In genomic region chr6:124492842-124493561, GRCm38 (mm10) we compare ENCODE assay signal across 8 mouse cellular contexts. TPM values are rescaled to one million over a fixed set of nuclear protein-coding genes. Genes with fewer than 3 reads are reported as not detected.
DNase-seq lines count a peak whose midpoint lies in the region; ATAC-seq and TF ChIP-seq lines count a peak whose summit lies in the region.

Gene C1rl, plus strand, starts transcription at chr6:124493113.

- no peak for TF ChIP-seq POLR2A in lung, adult 2 months (IDR thresholded peaks at IDR 0.05; ENCODE audit: borderline replicate concordance, extremely low read depth, low read depth, low read length)
- no peak for TF ChIP-seq POLR2A in testis, adult 2 months (IDR thresholded peaks at IDR 0.05; ENCODE audit: control insufficient read depth, low read depth, low read length)

- H3K27ac ChIP-seq in forebrain, postnatal 0 days (ENCODE audit: low read depth, low read length) = no peak within 1 kb of the TSS
- no peak within 1 kb of the TSS for H3K27ac ChIP-seq in neural tube, embryonic 14.5 days (ENCODE audit: low read depth, low read length)
- H3K27ac ChIP-seq in testis, adult 2 months (ENCODE audit: control insufficient read depth, insufficient read depth, low read depth, low read length) = peak within 1 kb of the TSS; percentile 74

- TF ChIP-seq CTCF in G1E (IDR thresholded peaks at IDR 0.05; ENCODE audit: low read depth, low read length) = peak; percentile 81
- TF ChIP-seq CTCF in forebrain, postnatal 0 days (IDR thresholded peaks at IDR 0.05; ENCODE audit: low read depth) = peak; percentile 74
- peak; percentile 49 for TF ChIP-seq CTCF in lung, adult 2 months (IDR thresholded peaks at IDR 0.05; ENCODE audit: insufficient read depth, low read length)
- 0 out of 2 replicates have a peak, but pooled peaks have one; percentile 19 for TF ChIP-seq CTCF in testis, adult 2 months (IDR thresholded peaks at IDR 0.05; ENCODE audit: control insufficient read depth, insufficient read depth, insufficient replicate concordance, low read depth, low read length)

- no peak within 1 kb of the TSS for H3K4me3 ChIP-seq in G1E (ENCODE audit: low read depth, low read length)
- H3K4me3 ChIP-seq in forebrain, postnatal 0 days (ENCODE audit: low read depth, low read length) = no peak within 1 kb of the TSS
- no peak within 1 kb of the TSS for H3K4me3 ChIP-seq in lung, adult 2 months (replicated peaks; ENCODE audit: extremely low read depth, low read depth, low read length)
- H3K4me3 ChIP-seq in neural tube, embryonic 14.5 days (ENCODE audit: low read depth, low read length) = no peak within 1 kb of the TSS
- H3K4me3 ChIP-seq in testis, adult 2 months (ENCODE audit: control insufficient read depth, low read depth, low read length) = no peak within 1 kb of the TSS

- 57% methylated on average over 4 of the region's 4 CpGs for WGBS in forebrain, postnatal 0 days
- WGBS in lung, adult 2 months = 21% methylated on average over 4 of the region's 4 CpGs
- 50% methylated on average over 2 of the region's 4 CpGs for WGBS in neural tube, embryonic 14.5 days

- ATAC-seq in G1E (ENCODE audit: extremely low read depth, insufficient number of reproducible peaks, low FRiP score, poor library complexity, severe bottlenecking) = peak; percentile 60
- peak; percentile 77 for ATAC-seq in forebrain, postnatal 0 days
- peak; percentile 80 for ATAC-seq in neural tube, embryonic 14.5 days (ENCODE audit: low read depth)

- no peak within 1 kb of the TSS for H3K4me2 ChIP-seq in forebrain, postnatal 0 days (ENCODE audit: low read depth)
- no peak within 1 kb of the TSS for H3K4me2 ChIP-seq in neural tube, embryonic 14.5 days (ENCODE audit: low read depth, low read length)

- H3K27me3 ChIP-seq in G1E (ENCODE audit: insufficient read depth, low read length) = peaks cover 6% of the 10 kb centered on the region
- H3K27me3 ChIP-seq in forebrain, postnatal 0 days (ENCODE audit: insufficient read depth, low read length) = no peaks in the 10 kb centered on the region
- no peaks in the 10 kb centered on the region for H3K27me3 ChIP-seq in neural tube, embryonic 14.5 days (ENCODE audit: control insufficient read depth, insufficient read depth, low read length)
- no peaks in the 10 kb centered on the region for H3K27me3 ChIP-seq in testis, adult 2 months (ENCODE audit: control insufficient read depth, insufficient read depth, low read length)

- DNase-seq in G1E (ENCODE audit: low spot score) = peak; percentile 67
- DNase-seq in cerebellum, adult 18-20 months = peak; percentile 75 to 80
- DNase-seq in forebrain, postnatal 0 days = peak; percentile 71
- peak; percentile 80 to 82 for DNase-seq in heart, postnatal 36 days
- DNase-seq in layer of hippocampus, adult 11-12 months (ENCODE audit: low spot score) = peak; percentile 80
- peak; percentile 76 for DNase-seq in lung, adult 2 months

- no peaks in the 10 kb centered on the region for H3K36me3 ChIP-seq in G1E (replicated peaks)
- no peaks in the 10 kb centered on the region for H3K36me3 ChIP-seq in forebrain, postnatal 0 days (ENCODE audit: insufficient read depth)
- no peaks in the 10 kb centered on the region for H3K36me3 ChIP-seq in neural tube, embryonic 14.5 days (ENCODE audit: control insufficient read depth, insufficient read depth, low read length)
- no peaks in the 10 kb centered on the region for H3K36me3 ChIP-seq in testis, adult 2 months (ENCODE audit: control insufficient read depth, insufficient read depth, low read length)

- peaks cover 12% of the 10 kb centered on the region for H3K4me1 ChIP-seq in G1E (ENCODE audit: insufficient read depth, low read depth, low read length)
- H3K4me1 ChIP-seq in forebrain, postnatal 0 days (ENCODE audit: insufficient read depth) = no peaks in the 10 kb centered on the region
- no peaks in the 10 kb centered on the region; the same call in 1 of the 2 replicates for H3K4me1 ChIP-seq in lung, adult 2 months (ENCODE audit: control insufficient read depth, insufficient read depth, low read length)
- H3K4me1 ChIP-seq in neural tube, embryonic 14.5 days (ENCODE audit: control insufficient read depth, insufficient read depth, low read length) = no peaks in the 10 kb centered on the region
- H3K4me1 ChIP-seq in testis, adult 2 months (ENCODE audit: control insufficient read depth, insufficient read depth, low read length) = peaks cover 4% of the 10 kb centered on the region

- no peaks in the 10 kb centered on the region for H3K9me3 ChIP-seq in G1E (replicated peaks)
- no peaks in the 10 kb centered on the region for H3K9me3 ChIP-seq in forebrain, postnatal 0 days (ENCODE audit: low read length)
- H3K9me3 ChIP-seq in neural tube, embryonic 14.5 days (ENCODE audit: control insufficient read depth, low read length) = no peaks in the 10 kb centered on the region

- no peak within 1 kb of the TSS for H3K9ac ChIP-seq in forebrain, postnatal 0 days
- no peak within 1 kb of the TSS for H3K9ac ChIP-seq in neural tube, embryonic 14.5 days (replicated peaks; ENCODE audit: low read depth, low read length)

- intact Hi-C loops in heart, postnatal 36 days (cut with DNase I) = loop anchor here (2.0 kb wide), 1 partner anchor 50 kb away; the partner anchor contains the start of gene C1s1

RNA-seq across cellular contexts. Expression of gene C1rl, which starts in this region (rescaled TPM):
- not detected in 2 replicates for total RNA-seq in G1E (2014; fragmentation: Nextera tagmentation)
- total RNA-seq in G1E (2017) = 0.05 TPM in 1 of 2 replicates, not detected in the other
- polyA plus RNA-seq in G1E (2012) = 0.02 and 0.10 TPM in 2 replicates
- total RNA-seq in forebrain, postnatal 0 days (2014; rRNA removed) = 0.48 TPM in 1 of 2 replicates, not detected in the other
- 0.19 and 0.22 TPM in 2 replicates for polyA plus RNA-seq in forebrain, postnatal 0 days (2015; fragmentation: Nextera tagmentation; extraction: Ambion mirVana)
- total RNA-seq in heart, postnatal 36 days (2021) = 1 to 10 TPM; 1.2 TPM
- 4.6 and 5.9 TPM in 2 replicates for polyA plus RNA-seq in lung, adult 2 months (2012; rRNA removed)
- polyA plus RNA-seq in neural tube, embryonic 14.5 days (2014; fragmentation: Nextera tagmentation; extraction: Ambion mirVana) = 0.22 and 0.29 TPM in 2 replicates
- polyA plus RNA-seq in testis, adult 2 months (2012; rRNA removed) = 0.64 and 0.89 TPM in 2 replicates

Comparison
In these comparisons a context has a peak if more than half of its experiments do, and no peak if none do; other contexts are left out.
1. Peak in DNase-seq and ATAC-seq in G1E; RNA of the gene not detected or under 1 TPM.
2. Peak in DNase-seq and ATAC-seq in forebrain, postnatal 0 days; RNA of the gene not detected or under 1 TPM.
3. Peak in ATAC-seq in neural tube, embryonic 14.5 days; RNA of the gene not detected or under 1 TPM.
4. CTCF ChIP-seq: peak in every context shown above with its lines; median percentile 81 in G1E; 74 in forebrain, postnatal 0 days; 49 in lung, adult 2 months; 19 in testis, adult 2 months.